ENCODE assay signal across 15 mouse cellular contexts in the genomic region with DNA sequence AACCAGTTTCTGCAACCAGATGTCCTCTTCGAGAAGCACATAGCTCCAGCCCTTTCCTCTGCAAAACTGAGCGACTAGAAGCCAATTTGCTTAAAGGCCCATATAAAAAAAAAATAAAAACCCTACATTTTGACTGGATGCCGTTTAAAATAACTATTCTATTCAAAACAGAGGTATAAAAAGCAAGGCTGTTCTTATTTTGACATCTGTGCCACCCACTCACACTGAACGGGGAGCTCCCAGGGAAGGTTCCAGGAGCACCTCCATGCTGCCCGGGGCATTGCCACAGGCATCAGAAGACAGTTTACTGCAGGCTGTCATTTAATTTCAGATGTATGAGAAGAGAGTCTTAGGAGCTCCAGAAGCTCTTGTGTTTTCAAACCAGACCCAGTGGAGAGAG.
"Had no signal": no experiment of that assay in that cellular context is flagged by ENCODE, and none has a peak within 500 bp of the region (broad histone marks: within the 10 kb centered on the region; RNA-seq: fewer than 3 reads in every experiment).

No protein-coding gene starts in this region.

- DNase-seq: kidney, adult 2 months; kidney, postnatal 14 days; lung, embryonic 14.5 days; lung, postnatal 10 days; lung, postnatal 4 days; midbrain, embryonic 14.5 days; spleen, adult 18-20 months; thymus, postnatal 36 days had no signal

- ATAC-seq: intestine, embryonic 16.5 days; liver, embryonic 12.5 days had no signal

- H3K27ac ChIP-seq: kidney, embryonic 15.5 days; limb, embryonic 15.5 days; liver, embryonic 12.5 days; midbrain, embryonic 10.5 days; neural tube, embryonic 15.5 days had no signal

- H3K4me3 ChIP-seq: kidney, embryonic 15.5 days; limb, embryonic 15.5 days; liver, embryonic 12.5 days; midbrain, embryonic 10.5 days; myocyte; neural tube, embryonic 15.5 days had no signal
